Mouse (Mus musculus) adrenal gland, adult 18-20 months (tissue): Measurements from ENCODE around the gene Dennd5b. TPM values are rescaled to one million over a fixed set of nuclear protein-coding genes. Genes with fewer than 3 reads are reported as not detected.

Experiments
- DNase-seq, 2 experiments: peaks; one replicate each; pipeline ENCODE4 v3.0.0; 2021 to 2022; ENCODE audit warnings: low spot score in 2 of 2
- total RNA-seq, 2 experiments: library from RNA; stranded (reverse); gene quantifications; 1 replicate in 1 of 2; 2 replicates in 1 of 2; pipeline ENCODE4 v1.2.3; 2021

Gene Dennd5b
- total RNA-seq, 2 experiments from 2014 or later, result 14.5 to 18.5 TPM

- DNase-seq, result no peak
Observed at GRCm38 (mm10) chr6:149103451-149103850, 2.0 kb upstream of the Dennd5b start.

GRCm38 (mm10) chr6:149101943-149102243 is 413 bp upstream of the Dennd5b start:
- no peak for DNase-seq

GRCm38 (mm10) chr6:149100174-149101075 is 1.1 kb downstream of the Dennd5b start:
- peak; percentile 55 to 66 for DNase-seq

GRCm38 (mm10) chr6:149098993-149099392 is 2.5 kb downstream of the Dennd5b start:
- no peak for DNase-seq

GRCm38 (mm10) chr6:149097276-149097675 is 4.2 kb downstream of the Dennd5b start:
- DNase-seq, result no peak

GRCm38 (mm10) chr6:149096233-149096632 is 5.2 kb downstream of the Dennd5b start:
- DNase-seq, result no peak

GRCm38 (mm10) chr6:149095389-149095788 is 6.1 kb downstream of the Dennd5b start:
- DNase-seq, result no peak

GRCm38 (mm10) chr6:149094555-149094954 is 6.9 kb downstream of the Dennd5b start:
- DNase-seq, result no peak

GRCm38 (mm10) chr6:149093465-149093864 is 8.0 kb downstream of the Dennd5b start:
- DNase-seq, result no peak

GRCm38 (mm10) chr6:149092406-149092805 is 9.1 kb downstream of the Dennd5b start:
- DNase-seq, result no peak

- no peak for DNase-seq
Observed at GRCm38 (mm10) chr6:149077136-149077808, 24.2 kb downstream of the Dennd5b start.

GRCm38 (mm10) chr6:149073854-149074253 is 27.6 kb downstream of the Dennd5b start:
- no peak for DNase-seq

- DNase-seq, result no peak
Observed at GRCm38 (mm10) chr6:149072873-149073272, 28.6 kb downstream of the Dennd5b start.

- DNase-seq, result no peak
Observed at GRCm38 (mm10) chr6:149070592-149071124, 30.8 kb downstream of the Dennd5b start.

- DNase-seq, result no peak
Observed at GRCm38 (mm10) chr6:149063382-149063781, 38.1 kb downstream of the Dennd5b start.

GRCm38 (mm10) chr6:149060670-149061387 is 40.7 kb downstream of the Dennd5b start:
- no peak for DNase-seq

GRCm38 (mm10) chr6:149057947-149058391 is 43.5 kb downstream of the Dennd5b start:
- peak in 1 of 2 experiments; percentile 26 for DNase-seq

GRCm38 (mm10) chr6:149054780-149055179 is 46.7 kb downstream of the Dennd5b start:
- DNase-seq, result no peak

GRCm38 (mm10) chr6:149050978-149051723 is 50.3 kb downstream of the Dennd5b start:
- no peak for DNase-seq

GRCm38 (mm10) chr6:149040099-149040498 is 61.4 kb downstream of the Dennd5b start:
- no peak for DNase-seq

GRCm38 (mm10) chr6:149032198-149032597 is 69.3 kb downstream of the Dennd5b start:
- DNase-seq, result no peak
